Mouse (Mus musculus) bone marrow, adult 2 months (tissue): Measurements from ENCODE around the gene Myadml2. TPM values are rescaled to one million over a fixed set of nuclear protein-coding genes. Genes with fewer than 3 reads are reported as not detected.

Experiments used
- H3K27ac ChIP-seq: fragments of 200-500 bp; 2 replicates; pipeline ENCODE4 v1.5.1; 2012; ENCODE audit warnings: low read depth, mild to moderate bottlenecking, control low read depth, inconsistent platforms, low read length; ENCODE audit not compliant: control insufficient read depth, poor library complexity, insufficient read depth
- H3K4me1 ChIP-seq: fragments of 200-500 bp; 2 replicates; pipeline ENCODE4 v1.6.1; 2011; ENCODE audit warnings: low read length; ENCODE audit not compliant: control insufficient read depth, insufficient read depth
- H3K4me3 ChIP-seq: fragments of 200-500 bp; replicated peaks from 2 replicates; pipeline ENCODE3; 2011; ENCODE audit warnings: mild to moderate bottlenecking, low read depth, low read length, control low read depth; ENCODE audit not compliant: control insufficient read depth
- CTCF ChIP-seq: fragments of 200-500 bp; IDR thresholded peaks from 2 replicates; pipeline ENCODE4 v1.5.1; 2011; ENCODE audit warnings: low read length, control low read depth; ENCODE audit not compliant: control insufficient read depth, insufficient read depth
- POLR2A ChIP-seq: fragments of 200-500 bp; IDR thresholded peaks from 2 replicates; pipeline ENCODE4 v1.6.1; 2011; ENCODE audit warnings: low read depth, mild to moderate bottlenecking, control low read depth, low read length, borderline replicate concordance; ENCODE audit not compliant: control insufficient read depth
- WGBS: fragments of 180-500 bp; shearing (Covaris S2); methylation state at CpG from one replicate; pipeline ENCODE4 v1.1.7; 2018; 5-methylcytosine and 5-hydroxymethylcytosine counted together
- polyA plus RNA-seq: library from polyadenylated mRNA; stranded (reverse); fragments of >200 nt; gene quantifications from 2 replicates; pipeline ENCODE4 v1.2.4, GENCODE M21; 2011; ENCODE audit warnings: low replicate concordance; ENCODE audit not compliant: missing spikeins, insufficient read depth, insufficient read length

Myadml2 gene
- 6.7 TPM in 1 of 2 replicates, not detected in the other for polyA plus RNA-seq

DNA sequence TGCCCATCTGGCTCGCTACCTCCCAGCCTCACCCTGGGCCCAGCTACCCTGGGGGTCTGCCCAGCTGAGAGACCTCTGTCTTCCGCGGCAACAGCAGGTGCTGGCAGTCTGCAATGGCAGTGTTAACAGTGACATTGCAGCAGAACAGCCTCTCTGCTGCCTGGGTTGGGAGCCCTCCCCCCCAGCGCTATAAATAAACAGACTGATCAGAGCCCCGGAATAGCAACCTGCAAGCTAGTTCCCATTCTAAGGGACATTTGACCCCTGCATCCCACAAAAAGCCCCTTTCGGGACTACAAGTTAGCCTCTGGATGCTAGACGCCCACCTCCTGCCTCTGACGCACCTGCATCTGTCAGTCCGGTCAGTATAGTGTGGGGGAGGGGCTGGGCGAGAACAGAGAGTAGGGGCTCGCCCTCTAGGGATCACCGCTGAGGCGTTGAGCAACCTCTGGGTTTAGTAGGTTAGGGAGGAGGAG lies at the start of gene Myadml2:
Gene Myadml2, minus strand, starts transcription at position 158 of the 476 bp plus-strand sequence.
- peak within 1 kb of the TSS; percentile 77 for H3K27ac ChIP-seq
- H3K4me1 ChIP-seq = peaks cover under 1% of the 10 kb centered on the region; the same call in 1 of the 2 replicates
- H3K4me3 ChIP-seq = peak within 1 kb of the TSS; percentile 38
- TF ChIP-seq POLR2A (no peak), CTCF (no peak)
- WGBS = 8% methylated on average over 13 of the region's 13 CpGs

DNA sequence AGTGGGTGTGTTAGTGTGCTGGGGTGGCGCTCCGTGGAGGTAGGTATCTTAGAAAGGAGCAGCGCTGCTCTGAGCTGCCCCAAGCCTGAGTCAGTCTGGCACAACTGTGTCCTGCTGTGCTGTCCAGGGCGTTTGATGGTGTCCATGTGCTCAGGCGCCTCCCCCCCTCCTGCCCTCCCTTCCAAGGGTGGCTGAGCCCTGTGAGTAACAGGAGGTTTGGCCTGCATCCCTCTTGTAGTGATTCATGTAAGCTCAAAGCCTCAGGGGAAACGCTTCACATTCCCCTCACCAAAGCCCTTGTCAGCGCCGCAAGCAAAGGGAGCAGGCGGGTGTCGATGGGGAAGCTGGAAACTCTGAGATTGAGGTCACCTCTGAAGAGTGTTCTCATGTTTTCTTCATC lies 49.8 kb upstream of the Myadml2 start:
- WGBS = 88% methylated on average over 10 of the region's 10 CpGs
- TF ChIP-seq POLR2A = no peak
- no peak for TF ChIP-seq CTCF
- Histone ChIP-seq H3K4me3 (no peak overlapping the region), H3K4me1 (no peaks in the 10 kb centered on the region), H3K27ac (no peak overlapping the region)

DNA sequence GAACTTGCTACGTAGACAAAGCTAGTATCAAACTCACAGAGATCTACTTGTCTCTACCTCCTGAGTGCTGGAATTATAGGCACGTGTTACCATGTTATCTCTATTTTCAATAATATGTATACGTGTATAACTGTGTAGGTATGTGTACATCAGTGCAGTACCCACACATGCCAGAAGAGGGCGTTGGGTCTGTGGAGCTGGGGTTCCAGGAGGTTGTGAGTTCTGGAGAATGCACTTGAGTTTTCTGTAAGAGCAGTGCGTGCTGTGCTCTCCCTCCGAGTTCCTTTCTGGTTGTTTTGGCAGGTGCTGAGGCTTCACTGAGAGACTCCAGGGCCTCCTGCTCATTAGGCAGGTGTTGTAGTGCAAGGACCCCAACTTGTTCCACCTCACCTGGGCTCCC lies 48.6 kb upstream of the Myadml2 start:
- no peak overlapping the region for H3K4me3 ChIP-seq
- TF ChIP-seq POLR2A (no peak), CTCF (peak; percentile 22; the same call in 1 of the 2 replicates)
- H3K27ac ChIP-seq = no peak overlapping the region
- H3K4me1 ChIP-seq = no peaks in the 10 kb centered on the region
- WGBS = 88% methylated on average over 6 of the region's 6 CpGs

DNA sequence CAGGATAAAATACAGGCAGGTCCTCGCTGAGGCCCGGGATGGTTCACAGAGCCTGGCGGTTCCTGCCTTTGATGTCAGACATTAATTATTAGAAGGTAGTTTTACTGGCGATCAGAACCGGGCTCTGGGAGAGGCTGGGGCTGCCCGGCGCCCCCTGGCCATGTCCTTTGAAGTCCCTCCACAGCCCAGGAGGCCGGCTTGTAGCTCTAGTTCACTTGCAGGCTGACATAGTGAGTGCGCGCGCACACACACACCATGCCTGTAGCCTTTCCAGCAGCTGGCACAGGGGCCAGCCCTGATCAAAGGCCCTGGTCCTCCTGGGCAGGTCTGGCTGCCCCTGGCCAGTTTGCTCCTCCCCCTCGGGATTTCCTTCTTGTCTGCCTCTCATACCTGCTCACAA lies 47.7 kb upstream of the Myadml2 start:
- 90% methylated on average over 12 of the region's 12 CpGs for WGBS
- no peak for TF ChIP-seq CTCF
- no peak for TF ChIP-seq POLR2A
- Histone ChIP-seq H3K4me3 (no peak overlapping the region), H3K27ac (no peak overlapping the region), H3K4me1 (no peaks in the 10 kb centered on the region)

DNA sequence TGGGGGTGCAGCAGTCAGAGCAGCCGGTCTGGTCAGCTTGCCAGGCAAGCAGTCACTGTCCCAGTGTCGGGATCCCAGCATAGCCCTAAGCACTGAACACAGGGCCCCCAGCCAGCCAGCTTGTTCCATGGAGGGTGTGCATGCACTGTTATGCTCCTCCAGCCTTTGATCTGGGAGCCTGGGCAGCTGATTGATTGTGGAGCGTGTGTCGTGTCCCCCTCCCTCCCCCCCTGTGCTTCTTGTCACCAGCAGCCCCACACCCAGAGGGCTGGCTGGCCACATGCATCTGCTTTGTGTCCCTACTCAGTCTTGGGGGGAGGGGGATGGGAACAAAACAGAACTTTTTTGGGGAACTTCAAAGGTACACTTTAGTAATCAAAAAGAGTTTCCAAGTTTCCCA lies 47.2 kb upstream of the Myadml2 start:
- Histone ChIP-seq H3K27ac (no peak overlapping the region), H3K4me1 (no peaks in the 10 kb centered on the region), H3K4me3 (no peak overlapping the region)
- 85% methylated on average over 4 of the region's 4 CpGs for WGBS
- TF ChIP-seq CTCF (no peak), POLR2A (no peak)

DNA sequence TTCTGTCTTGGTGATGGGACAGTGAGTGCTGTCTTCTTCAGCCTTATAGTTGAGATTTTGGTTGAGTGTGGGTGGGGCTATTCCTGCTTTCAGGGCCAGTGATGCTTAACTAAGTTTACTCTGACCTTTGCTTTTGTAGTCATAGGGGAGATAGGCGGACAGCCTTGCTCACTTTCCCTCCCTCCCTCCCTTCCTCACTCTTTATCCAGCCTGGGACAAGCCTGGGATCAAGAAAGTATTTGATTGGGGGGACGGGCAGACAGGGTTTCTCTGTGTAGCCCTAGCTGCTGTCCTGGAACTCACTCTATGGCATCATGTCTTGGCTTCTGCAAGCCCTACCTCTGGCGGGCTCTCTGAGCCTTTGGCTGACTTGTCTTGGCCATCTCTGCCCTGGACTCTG lies 45.5 kb upstream of the Myadml2 start:
- TF ChIP-seq CTCF (no peak), POLR2A (no peak)
- H3K27ac ChIP-seq = no peak overlapping the region
- WGBS = 75% methylated on average over 3 of the region's 3 CpGs
- H3K4me1 ChIP-seq = no peaks in the 10 kb centered on the region
- H3K4me3 ChIP-seq = no peak overlapping the region

DNA sequence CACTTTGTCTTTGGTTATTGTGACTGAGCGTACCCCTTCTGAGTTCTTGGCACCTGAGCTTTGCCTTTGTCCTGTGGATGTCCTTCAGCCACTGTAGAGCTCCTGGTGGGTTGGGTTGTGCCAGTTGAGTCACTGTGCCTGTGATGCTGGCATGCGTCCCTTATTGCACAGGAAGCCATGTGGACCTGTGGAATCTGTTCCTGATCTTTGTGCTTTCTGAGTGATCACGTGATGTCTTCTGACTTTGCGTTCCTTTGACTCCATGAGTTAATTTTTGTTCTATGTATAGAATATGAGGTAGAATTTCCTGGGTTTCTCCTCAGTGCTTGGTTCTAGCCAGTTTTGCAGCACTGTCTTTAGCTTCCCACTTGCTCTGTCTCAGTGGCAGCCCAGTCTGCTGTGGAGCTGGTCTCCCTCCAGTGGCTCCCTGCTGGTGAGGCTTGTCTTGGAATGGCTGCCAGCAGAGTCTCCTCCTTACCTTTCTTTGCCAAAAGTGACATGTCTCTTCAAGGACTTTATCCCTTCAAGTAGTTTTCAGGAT lies 44.6 kb upstream of the Myadml2 start:
- WGBS = 88% methylated on average over 4 of the region's 4 CpGs
- TF ChIP-seq CTCF (no peak), POLR2A (no peak)
- H3K27ac ChIP-seq = no peak overlapping the region
- no peak overlapping the region for H3K4me3 ChIP-seq
- H3K4me1 ChIP-seq = no peaks in the 10 kb centered on the region

DNA sequence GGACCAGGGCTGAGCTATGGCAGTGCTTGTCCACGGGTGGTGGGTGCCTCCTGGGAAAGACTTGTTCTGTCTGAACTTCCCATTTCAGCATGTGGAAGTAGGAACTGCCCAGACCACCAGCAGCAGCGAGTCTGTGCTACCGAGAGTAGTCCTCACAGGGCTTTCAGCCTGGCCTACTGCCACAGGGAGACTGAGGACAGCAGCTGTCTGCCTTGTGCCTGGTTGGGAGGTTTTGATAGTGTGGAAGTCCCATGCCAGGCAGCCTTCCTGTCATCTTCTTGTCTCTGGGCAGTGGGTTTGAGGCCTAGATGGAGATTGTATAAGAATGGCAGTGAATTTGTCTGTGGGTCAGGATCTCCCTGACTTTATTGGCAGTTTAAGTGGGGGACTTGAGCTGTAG lies 41.4 kb upstream of the Myadml2 start:
- no peak for TF ChIP-seq POLR2A
- TF ChIP-seq CTCF = no peak
- 50% methylated on average over 3 of the region's 3 CpGs for WGBS
- no peak overlapping the region for H3K27ac ChIP-seq
- no peak overlapping the region for H3K4me3 ChIP-seq
- no peaks in the 10 kb centered on the region for H3K4me1 ChIP-seq

DNA sequence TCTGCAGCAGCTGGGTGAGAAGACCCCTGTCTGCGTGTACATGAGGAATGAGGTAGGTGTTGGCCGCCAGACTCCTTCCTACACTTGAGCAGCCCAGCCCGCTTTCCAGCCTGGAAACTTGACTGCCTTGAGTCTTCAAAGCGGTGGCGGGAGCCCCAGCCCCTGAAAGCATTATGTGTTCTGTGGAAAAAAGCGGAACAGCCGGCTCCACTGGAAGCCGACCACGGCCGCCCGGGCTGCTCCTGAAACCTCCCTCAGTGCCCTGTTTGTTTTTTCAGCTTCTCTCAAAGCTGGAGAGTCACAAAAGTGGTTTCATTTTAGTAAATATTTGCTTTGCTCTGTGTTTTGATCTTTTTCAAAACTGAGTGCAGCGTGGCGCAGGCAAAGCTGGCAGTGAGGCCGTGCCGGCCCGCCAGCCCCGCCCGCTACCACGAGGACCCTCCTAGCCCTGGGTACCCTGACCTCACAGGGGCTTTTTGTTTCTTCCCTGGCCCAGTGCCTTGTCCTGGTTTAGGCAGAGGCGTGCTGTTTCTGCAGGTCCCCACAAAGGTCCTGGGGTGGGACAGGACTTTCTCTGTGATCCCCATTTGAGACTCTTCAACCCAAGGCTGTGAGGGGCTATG lies 38.8 kb upstream of the Myadml2 start:
- H3K27ac ChIP-seq = no peak overlapping the region
- H3K4me3 ChIP-seq = no peak overlapping the region
- no peak for TF ChIP-seq CTCF
- no peak for TF ChIP-seq POLR2A
- WGBS = 94% methylated on average over 20 of the region's 20 CpGs
- H3K4me1 ChIP-seq = no peaks in the 10 kb centered on the region
